Mouse (Mus musculus) spleen, adult 2 months (tissue): ENCODE data around the gene Larp1. TPM values are rescaled to one million over a fixed set of nuclear protein-coding genes. Genes with fewer than 3 reads are reported as not detected.
A peak's percentile ranks its signal among the peaks of the same experiment; 100 is the strongest.

ENCODE experiments used
- DNase-seq, 2 experiments: peaks; one replicate each; pipeline versions ENCODE4 v3.0.0 to v3.0.0-alpha.2; 2012 to 2021; ENCODE audit warnings: low spot score in 2 of 2, low read depth in 1 of 2
- H3K27ac ChIP-seq: fragments of 200-500 bp; 2 replicates; pipeline ENCODE4 v1.5.1; 2012; ENCODE audit warnings: low read length, inconsistent platforms; ENCODE audit not compliant: insufficient read depth
- H3K27me3 ChIP-seq: fragments of 200-500 bp; 2 replicates; pipeline ENCODE4 v1.6.1; 2012; ENCODE audit warnings: mild to moderate bottlenecking, moderate library complexity, low read length, inconsistent platforms; ENCODE audit not compliant: control insufficient read depth, insufficient read depth
- H3K36me3 ChIP-seq: fragments of 200-500 bp; 2 replicates; pipeline ENCODE4 v1.6.1; 2012; ENCODE audit warnings: mild to moderate bottlenecking, low read length, inconsistent platforms; ENCODE audit not compliant: control insufficient read depth, insufficient read depth
- H3K4me1 ChIP-seq: fragments of 200-500 bp; 2 replicates; pipeline ENCODE4 v1.6.1; 2011; ENCODE audit warnings: inconsistent platforms; ENCODE audit not compliant: control insufficient read depth, insufficient read depth, insufficient read length
- H3K4me3 ChIP-seq: fragments of 200-500 bp; 2 replicates; pipeline ENCODE4 v1.5.1; 2011; ENCODE audit warnings: mild to moderate bottlenecking, inconsistent platforms; ENCODE audit not compliant: insufficient read depth, insufficient read length; ENCODE audit errors: extremely low read depth
- CTCF ChIP-seq: fragments of 200-500 bp; IDR thresholded peaks from 2 replicates; pipeline ENCODE4 v1.5.1; 2011; ENCODE audit warnings: mild to moderate bottlenecking, inconsistent platforms; ENCODE audit not compliant: insufficient read depth, insufficient read length, insufficient replicate concordance; ENCODE audit errors: extremely low read depth
- POLR2A ChIP-seq: fragments of 200-500 bp; IDR thresholded peaks from 2 replicates; pipeline ENCODE4 v1.6.1; 2011; ENCODE audit warnings: low read depth, low read length, inconsistent platforms
- WGBS: fragments of 180-500 bp; shearing (Covaris S2); methylation state at CpG from one replicate; pipeline ENCODE4 v1.1.7; 2018; 5-methylcytosine and 5-hydroxymethylcytosine counted together
- polyA plus RNA-seq: library from polyadenylated mRNA; depleted of rRNA; stranded (reverse); fragments of >200 nt; gene quantifications from 2 replicates; pipeline ENCODE4 v1.2.3, GENCODE M21; 2012

The Larp1 gene
- polyA plus RNA-seq, 1 experiment = 26.3 TPM

GRCm38 (mm10) chr11:58102146-58102545, 93.3 kb downstream of the Larp1 start:
- H3K27ac ChIP-seq = peak overlapping the region; percentile 71
- no peak for TF ChIP-seq POLR2A
- no peak for TF ChIP-seq CTCF
- peaks cover 17% of the 10 kb centered on the region; the same call in 1 of the 2 replicates for H3K4me1 ChIP-seq
- no peak overlapping the region for H3K4me3 ChIP-seq
- 57% methylated on average over 3 of the region's 3 CpGs for WGBS
- no peaks in the 10 kb centered on the region for H3K36me3 ChIP-seq
- no peaks in the 10 kb centered on the region for H3K27me3 ChIP-seq
- no peak for DNase-seq

- Histone ChIP-seq H3K4me1 (peaks cover 14% of the 10 kb centered on the region; the same call in 1 of the 2 replicates), H3K27ac (peak overlapping the region; percentile 81), H3K36me3 (no peaks in the 10 kb centered on the region), H3K27me3 (no peaks in the 10 kb centered on the region), H3K4me3 (no peak overlapping the region)
- TF ChIP-seq POLR2A = no peak; the same call in 1 of the 2 replicates
- no peak for TF ChIP-seq CTCF
- WGBS = 46% methylated on average over 9 of the region's 9 CpGs
- DNase-seq = peak; percentile 30 to 70
Observed at GRCm38 (mm10) chr11:58102581-58103343, 93.9 kb downstream of the Larp1 start.

GRCm38 (mm10) chr11:58103344-58103653, 94.4 kb downstream of the Larp1 start:
- no peak for TF ChIP-seq CTCF
- TF ChIP-seq POLR2A = no peak
- H3K4me3 ChIP-seq = peak overlapping the region; percentile 42; the same call in 1 of the 2 replicates
- peak overlapping the region; percentile 81 for H3K27ac ChIP-seq
- no peaks in the 10 kb centered on the region for H3K27me3 ChIP-seq
- WGBS = 65% methylated on average over 13 of the region's 13 CpGs
- peak in 1 of 2 experiments; percentile 15 for DNase-seq
- no peaks in the 10 kb centered on the region for H3K36me3 ChIP-seq
- peaks cover 14% of the 10 kb centered on the region; the same call in 1 of the 2 replicates for H3K4me1 ChIP-seq

GRCm38 (mm10) chr11:58103697-58104306, 94.9 kb downstream of the Larp1 start, which contains the start of gene Cnot8:
Gene Cnot8, plus strand, starts transcription at chr11:58104153.
- peak; percentile 96 to 99 for DNase-seq
- H3K4me3 ChIP-seq = peak within 1 kb of the TSS; percentile 83
- no peaks in the 10 kb centered on the region for H3K27me3 ChIP-seq
- no peak for TF ChIP-seq CTCF
- peak; percentile 26 for TF ChIP-seq POLR2A
- peak within 1 kb of the TSS; percentile 89 for H3K27ac ChIP-seq
- WGBS = under 1% methylated on average over 55 of the region's 55 CpGs
- H3K4me1 ChIP-seq = peaks cover 14% of the 10 kb centered on the region; the same call in 1 of the 2 replicates
- no peaks in the 10 kb centered on the region for H3K36me3 ChIP-seq

- Histone ChIP-seq H3K36me3 (no peaks in the 10 kb centered on the region), H3K27me3 (no peaks in the 10 kb centered on the region), H3K27ac (peak overlapping the region; percentile 89), H3K4me3 (peak overlapping the region; percentile 83), H3K4me1 (peaks cover 14% of the 10 kb centered on the region; the same call in 1 of the 2 replicates)
- no peak for DNase-seq
- TF ChIP-seq CTCF (no peak), POLR2A (no peak)
- WGBS = under 1% methylated on average over 24 of the region's 24 CpGs
Observed at GRCm38 (mm10) chr11:58104351-58104791, 95.5 kb downstream of the Larp1 start.

GRCm38 (mm10) chr11:58107009-58107408, 98.1 kb downstream of the Larp1 start:
- DNase-seq = no peak
- WGBS = 80% methylated on average over 3 of the region's 3 CpGs
- no peak overlapping the region for H3K4me3 ChIP-seq
- TF ChIP-seq CTCF = no peak
- TF ChIP-seq POLR2A = no peak
- peaks cover 14% of the 10 kb centered on the region for H3K36me3 ChIP-seq
- no peaks in the 10 kb centered on the region for H3K27me3 ChIP-seq
- no peak overlapping the region for H3K27ac ChIP-seq
- H3K4me1 ChIP-seq = peaks cover 14% of the 10 kb centered on the region; the same call in 1 of the 2 replicates
